Mouse (Mus musculus) spleen, adult 2 months (tissue): ENCODE data around the gene Pttg1ip. TPM values are rescaled to one million over a fixed set of nuclear protein-coding genes. Genes with fewer than 3 reads are reported as not detected.

Experiments
- DNase-seq, 2 experiments: peaks; one replicate each; pipeline versions ENCODE4 v3.0.0 to v3.0.0-alpha.2; 2012 to 2021; ENCODE audit warnings: low spot score in 2 of 2, low read depth in 1 of 2
- H3K27ac ChIP-seq: fragments of 200-500 bp; 2 replicates; pipeline ENCODE4 v1.5.1; 2012; ENCODE audit warnings: low read length, inconsistent platforms; ENCODE audit not compliant: insufficient read depth
- H3K27me3 ChIP-seq: fragments of 200-500 bp; 2 replicates; pipeline ENCODE4 v1.6.1; 2012; ENCODE audit warnings: mild to moderate bottlenecking, moderate library complexity, low read length, inconsistent platforms; ENCODE audit not compliant: control insufficient read depth, insufficient read depth
- H3K36me3 ChIP-seq: fragments of 200-500 bp; 2 replicates; pipeline ENCODE4 v1.6.1; 2012; ENCODE audit warnings: mild to moderate bottlenecking, low read length, inconsistent platforms; ENCODE audit not compliant: control insufficient read depth, insufficient read depth
- H3K4me1 ChIP-seq: fragments of 200-500 bp; 2 replicates; pipeline ENCODE4 v1.6.1; 2011; ENCODE audit warnings: inconsistent platforms; ENCODE audit not compliant: control insufficient read depth, insufficient read depth, insufficient read length
- H3K4me3 ChIP-seq: fragments of 200-500 bp; 2 replicates; pipeline ENCODE4 v1.5.1; 2011; ENCODE audit warnings: mild to moderate bottlenecking, inconsistent platforms; ENCODE audit not compliant: insufficient read depth, insufficient read length; ENCODE audit errors: extremely low read depth
- CTCF ChIP-seq: fragments of 200-500 bp; IDR thresholded peaks from 2 replicates; pipeline ENCODE4 v1.5.1; 2011; ENCODE audit warnings: mild to moderate bottlenecking, inconsistent platforms; ENCODE audit not compliant: insufficient read depth, insufficient read length, insufficient replicate concordance; ENCODE audit errors: extremely low read depth
- POLR2A ChIP-seq: fragments of 200-500 bp; IDR thresholded peaks from 2 replicates; pipeline ENCODE4 v1.6.1; 2011; ENCODE audit warnings: low read depth, low read length, inconsistent platforms
- WGBS: fragments of 180-500 bp; shearing (Covaris S2); methylation state at CpG from one replicate; pipeline ENCODE4 v1.1.7; 2018; 5-methylcytosine and 5-hydroxymethylcytosine counted together
- polyA plus RNA-seq: library from polyadenylated mRNA; depleted of rRNA; stranded (reverse); fragments of >200 nt; gene quantifications from 2 replicates; pipeline ENCODE4 v1.2.3, GENCODE M21; 2012

The Pttg1ip gene
- polyA plus RNA-seq, 1 experiment: 65.3 TPM

DNA sequence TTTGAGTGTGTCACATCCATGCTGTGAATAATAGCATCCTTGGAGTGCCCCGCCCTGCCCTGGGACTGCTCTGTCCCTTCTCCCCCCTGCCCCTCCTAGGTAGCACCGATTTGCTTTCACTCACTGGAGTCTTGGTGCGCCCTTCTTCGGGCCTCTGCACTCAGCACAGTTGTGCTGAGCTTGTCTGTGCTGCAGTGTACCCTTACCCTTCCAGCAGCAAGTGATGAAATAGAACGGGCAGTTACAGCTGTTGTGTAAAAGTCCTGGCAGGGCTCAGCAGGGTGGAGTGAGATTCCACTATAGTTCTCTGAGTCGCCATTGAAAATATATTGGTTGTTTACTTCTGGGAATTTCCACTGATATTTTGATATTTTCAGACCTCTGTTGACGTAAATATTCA, 44.5 kb downstream of the Pttg1ip start:
- Histone ChIP-seq H3K27me3 (no peaks in the 10 kb centered on the region), H3K36me3 (no peaks in the 10 kb centered on the region), H3K27ac (no peak overlapping the region), H3K4me1 (peaks cover 19% of the 10 kb centered on the region; the same call in 1 of the 2 replicates), H3K4me3 (no peak overlapping the region)
- no peak for DNase-seq
- WGBS: 83% methylated on average over 7 of the region's 7 CpGs
- TF ChIP-seq POLR2A (no peak), CTCF (no peak)

DNA sequence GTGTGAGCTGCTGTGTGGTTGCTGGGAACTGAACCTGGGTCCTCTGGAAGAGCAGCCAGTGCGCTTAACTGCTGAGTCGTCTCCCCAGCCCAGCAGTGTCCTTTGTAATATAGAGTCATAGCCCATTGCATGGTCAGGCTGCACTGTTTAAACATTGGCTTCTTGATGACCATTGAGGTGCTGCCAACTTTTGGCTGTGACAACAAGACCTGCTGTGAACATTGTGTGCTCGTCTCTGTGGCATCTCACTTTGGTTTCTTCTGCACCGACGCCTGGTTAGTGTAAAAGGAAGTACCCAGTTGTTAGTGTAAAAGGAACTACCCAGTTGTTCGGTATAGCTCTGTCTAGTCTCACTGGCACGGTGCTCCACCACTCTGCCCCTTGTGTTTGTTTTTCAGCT, 45.1 kb downstream of the Pttg1ip start:
- no peaks in the 10 kb centered on the region for H3K27me3 ChIP-seq
- no peak for DNase-seq
- TF ChIP-seq POLR2A (no peak), CTCF (no peak)
- peak overlapping the region; percentile 60 for H3K27ac ChIP-seq
- peaks cover 17% of the 10 kb centered on the region; the same call in 1 of the 2 replicates for H3K4me1 ChIP-seq
- no peak overlapping the region for H3K4me3 ChIP-seq
- H3K36me3 ChIP-seq: peaks cover 3% of the 10 kb centered on the region; the same call in 1 of the 2 replicates
- 35% methylated on average over 7 of the region's 7 CpGs for WGBS

DNA sequence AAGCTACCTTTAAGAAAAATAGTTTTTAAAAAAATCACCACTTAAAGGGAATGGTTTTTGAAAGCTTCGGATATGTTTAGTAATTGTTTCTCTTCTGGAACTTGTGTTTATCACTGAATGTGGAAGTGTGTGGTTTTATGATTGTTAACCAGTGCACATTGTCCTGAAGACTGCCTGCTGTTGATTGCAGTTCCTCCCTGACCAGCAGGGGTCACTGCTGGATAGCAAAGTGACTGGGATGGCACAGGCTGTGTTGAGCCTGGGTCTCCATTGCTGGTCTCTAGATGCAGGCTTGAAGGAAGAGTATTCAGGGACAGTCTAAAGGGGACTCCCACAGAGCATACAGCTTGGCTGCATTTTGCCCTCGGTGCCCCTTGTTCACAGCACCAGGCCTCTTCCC, 46.0 kb downstream of the Pttg1ip start:
- DNase-seq: peak; percentile 67 to 79
- H3K4me1 ChIP-seq: peaks cover 15% of the 10 kb centered on the region; the same call in 1 of the 2 replicates
- H3K36me3 ChIP-seq: peaks cover 3% of the 10 kb centered on the region; the same call in 1 of the 2 replicates
- no peak overlapping the region for H3K27ac ChIP-seq
- H3K27me3 ChIP-seq: no peaks in the 10 kb centered on the region
- no peak overlapping the region for H3K4me3 ChIP-seq
- WGBS: 39% methylated on average over 2 of the region's 2 CpGs
- TF ChIP-seq CTCF (peak; percentile 95; the same call in 1 of the 2 replicates), POLR2A (no peak)

DNA sequence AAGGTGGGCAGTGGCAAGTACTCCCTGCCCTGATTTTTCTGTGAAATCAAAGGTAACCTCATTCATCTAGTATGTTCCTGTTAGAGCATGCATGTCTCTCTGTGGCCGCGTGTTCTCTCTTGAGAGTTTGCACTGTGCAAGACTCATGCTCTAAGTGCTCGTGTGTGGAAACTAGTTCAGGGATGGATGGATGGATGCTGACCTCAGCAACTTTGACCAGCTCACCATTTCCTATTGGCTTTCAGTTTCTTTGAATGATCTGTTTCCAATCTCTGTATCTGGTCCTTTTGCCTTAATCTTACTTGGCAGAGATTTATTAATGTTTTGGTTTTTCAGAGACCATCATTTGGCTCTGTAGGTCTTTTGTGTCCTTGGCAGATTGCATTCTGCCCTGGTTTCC, 47.6 kb downstream of the Pttg1ip start:
- Histone ChIP-seq H3K4me3 (no peak overlapping the region), H3K27me3 (no peaks in the 10 kb centered on the region), H3K4me1 (peaks cover 12% of the 10 kb centered on the region; the same call in 1 of the 2 replicates), H3K27ac (no peak overlapping the region), H3K36me3 (peaks cover 3% of the 10 kb centered on the region; the same call in 1 of the 2 replicates)
- WGBS: 87% methylated on average over 3 of the region's 3 CpGs
- DNase-seq: no peak
- TF ChIP-seq POLR2A (no peak), CTCF (no peak)

DNA sequence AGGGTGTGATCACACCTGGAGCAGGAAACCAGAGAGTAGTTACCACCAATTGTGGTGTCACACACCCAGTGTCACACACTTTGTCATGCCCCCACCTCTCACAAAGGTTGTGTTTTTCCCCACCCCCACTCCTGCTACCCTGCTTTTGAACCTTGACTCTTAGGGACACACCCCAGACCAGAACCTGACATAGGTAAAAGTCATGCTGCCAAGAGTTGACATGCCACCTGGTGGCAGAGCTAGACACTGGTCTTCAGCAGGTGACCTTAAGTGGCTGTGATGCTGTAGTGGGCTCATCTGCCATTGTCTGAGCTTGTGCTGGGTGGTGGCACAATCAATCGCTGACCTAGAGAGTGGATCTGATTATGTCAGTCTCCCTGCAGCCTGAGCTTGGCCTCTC, 48.5 kb downstream of the Pttg1ip start:
- TF ChIP-seq POLR2A: no peak
- TF ChIP-seq CTCF: no peak; the same call in 1 of the 2 replicates
- DNase-seq: no peak

DNA sequence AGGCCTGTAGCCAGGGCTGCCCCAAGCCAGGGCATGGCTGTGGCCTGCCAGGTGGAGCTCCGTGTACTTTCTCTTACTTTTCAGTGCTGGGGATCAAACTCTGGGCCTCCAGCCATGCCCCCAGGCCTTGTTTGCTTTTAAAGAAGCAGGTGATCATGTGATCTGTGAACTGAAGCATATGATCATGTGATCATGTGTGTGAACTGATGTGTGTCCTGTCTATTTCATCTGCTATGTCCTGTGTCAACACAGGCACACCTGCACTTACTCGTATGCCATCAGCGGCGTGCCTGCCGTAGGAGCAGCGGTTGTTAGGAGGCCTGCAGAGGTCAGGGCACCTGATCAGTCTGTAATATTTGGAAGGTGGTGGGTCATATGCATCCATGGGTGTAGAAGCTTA, 52.5 kb downstream of the Pttg1ip start:
- peak; percentile 26 to 67 for DNase-seq
- H3K27me3 ChIP-seq: no peaks in the 10 kb centered on the region
- TF ChIP-seq POLR2A: no peak
- no peak for TF ChIP-seq CTCF
- no peak overlapping the region for H3K4me3 ChIP-seq
- peaks cover 9% of the 10 kb centered on the region for H3K36me3 ChIP-seq
- H3K4me1 ChIP-seq: peaks cover 9% of the 10 kb centered on the region; the same call in 1 of the 2 replicates
- H3K27ac ChIP-seq: peak overlapping the region; percentile 74
- WGBS: 41% methylated on average over 6 of the region's 6 CpGs

More for the DNA sequence above, 48.5 kb downstream of the Pttg1ip start:
- peaks cover 14% of the 10 kb centered on the region; the same call in 1 of the 2 replicates for H3K4me1 ChIP-seq
- no peaks in the 10 kb centered on the region for H3K27me3 ChIP-seq
- peaks cover 5% of the 10 kb centered on the region; the same call in 1 of the 2 replicates for H3K36me3 ChIP-seq
- WGBS: 90% methylated on average over 1 of the region's 1 CpGs
- H3K4me3 ChIP-seq: no peak overlapping the region
- H3K27ac ChIP-seq: no peak overlapping the region

DNA sequence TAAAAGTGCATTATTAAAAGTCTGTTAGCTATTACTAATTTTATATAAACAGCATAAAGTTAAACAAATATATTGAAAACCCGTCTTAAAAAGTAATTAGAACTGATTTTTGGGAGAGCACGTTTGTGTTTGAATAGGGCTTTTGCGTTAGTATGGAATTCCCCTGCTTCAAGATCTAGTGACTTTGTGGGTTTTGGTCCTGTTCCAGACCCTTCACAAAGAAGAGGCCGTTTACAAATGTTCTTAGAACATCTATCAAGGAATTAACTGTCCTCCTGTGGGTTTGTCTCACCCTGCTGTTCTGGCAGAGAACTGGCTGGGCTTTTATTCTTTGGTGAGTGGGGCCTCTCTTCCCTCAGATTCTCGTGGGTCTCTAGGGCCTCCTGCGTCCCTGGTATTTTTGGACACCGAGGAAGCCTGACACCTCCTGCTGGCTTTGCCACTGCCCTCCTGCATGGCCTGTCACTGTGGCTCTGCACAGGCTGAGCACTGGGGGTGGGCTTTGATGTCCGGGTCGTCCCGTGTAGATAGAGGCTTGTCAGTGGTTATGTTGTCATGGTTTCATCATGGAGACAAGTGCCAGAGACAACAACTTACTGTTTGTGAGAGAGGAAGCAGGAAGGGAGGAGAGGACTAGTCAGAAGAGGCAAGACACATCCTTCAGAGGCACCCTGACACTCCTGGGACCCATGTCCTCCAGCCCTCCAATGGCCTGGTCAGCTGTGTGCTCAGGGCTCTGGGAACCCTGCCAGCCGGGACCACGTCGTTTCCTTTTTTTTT, 53.1 kb downstream of the Pttg1ip start:
- no peak overlapping the region for H3K4me3 ChIP-seq
- no peaks in the 10 kb centered on the region for H3K27me3 ChIP-seq
- H3K4me1 ChIP-seq: peaks cover 9% of the 10 kb centered on the region; the same call in 1 of the 2 replicates
- H3K27ac ChIP-seq: peak overlapping the region; percentile 67
- peaks cover 9% of the 10 kb centered on the region for H3K36me3 ChIP-seq
- 45% methylated on average over 13 of the region's 13 CpGs for WGBS
- DNase-seq: no peak
- no peak for TF ChIP-seq POLR2A
- no peak for TF ChIP-seq CTCF
